Mouse (Mus musculus) heart, adult 2 months (tissue): ENCODE measurements around the gene Cmip. TPM values are rescaled to one million over a fixed set of nuclear protein-coding genes. Genes with fewer than 3 reads are reported as not detected.

Experiments used
- DNase-seq, 2 experiments: peaks; one replicate each; pipeline ENCODE4 v3.0.0; 2021
- H3K27ac ChIP-seq: fragments of 200-600 bp; 2 replicates; pipeline ENCODE4 v1.8.1; 2022
- H3K27me3 ChIP-seq: fragments of 200-500 bp; 2 replicates; pipeline ENCODE4 v1.6.1; 2012; ENCODE audit warnings: mild to moderate bottlenecking, low read length, inconsistent platforms, mixed read lengths; ENCODE audit not compliant: control insufficient read depth, insufficient read depth
- H3K36me3 ChIP-seq: fragments of 200-500 bp; 2 replicates; pipeline ENCODE4 v1.6.1; 2012; ENCODE audit warnings: low read length, inconsistent platforms; ENCODE audit not compliant: control insufficient read depth, insufficient read depth
- H3K4me1 ChIP-seq: fragments of 200-500 bp; 2 replicates; pipeline ENCODE4 v1.6.1; 2011; ENCODE audit warnings: low read length; ENCODE audit not compliant: control insufficient read depth, insufficient read depth
- H3K4me3 ChIP-seq: fragments of 200-600 bp; 2 replicates; pipeline ENCODE4 v1.8.1; 2022
- H3K79me2 ChIP-seq: fragments of 200-500 bp; replicated peaks from 2 replicates; pipeline ENCODE4 v1.6.1; 2012; ENCODE audit warnings: mild to moderate bottlenecking, inconsistent platforms, low read length, moderate library complexity, mixed read lengths; ENCODE audit not compliant: control insufficient read depth, insufficient read depth
- H3K9ac ChIP-seq: fragments of 200-500 bp; 2 replicates; pipeline ENCODE4 v1.6.1; 2012; ENCODE audit warnings: low read depth, mild to moderate bottlenecking, control low read depth, inconsistent platforms, low read length, mixed read lengths
- CTCF ChIP-seq: fragments of 200-600 bp; IDR thresholded peaks from 2 replicates; pipeline ENCODE4 v1.8.1; 2022; ENCODE audit warnings: antibody characterized with exemption, mild to moderate bottlenecking, moderate library complexity
- EP300 ChIP-seq: fragments of 200-500 bp; IDR thresholded peaks from 2 replicates; pipeline ENCODE4 v1.6.1; 2011; ENCODE audit warnings: low read depth, low read length, control low read depth; ENCODE audit not compliant: insufficient read depth
- POLR2A ChIP-seq: fragments of 200-500 bp; IDR thresholded peaks from 2 replicates; pipeline ENCODE4 v1.6.1; 2011; ENCODE audit warnings: mild to moderate bottlenecking, low read depth, low read length, control low read depth; ENCODE audit not compliant: insufficient read depth
- WGBS: fragments of 180-500 bp; shearing (Covaris S2); methylation state at CpG from one replicate; pipeline ENCODE4 v1.1.7; 2018; 5-methylcytosine and 5-hydroxymethylcytosine counted together
- intact Hi-C: fragments of 180-260 bp; cut with DNase I; formaldehyde crosslinking; loops from one replicate; pipeline ENCODE4 v1.15.1; 2025
- polyA plus RNA-seq: library from polyadenylated mRNA; depleted of rRNA; stranded (reverse); fragments of >200 nt; gene quantifications from 2 replicates; pipeline ENCODE4 v1.2.3, GENCODE M21; 2012
- total RNA-seq, 2 experiments: library from RNA; stranded (reverse); gene quantifications; 2 replicates each; pipeline ENCODE4 v1.2.3; 2021

Cmip gene
- total and polyA plus RNA-seq, 3 experiments: 13.6 to 20.8 (median 20.1) TPM

DNA sequence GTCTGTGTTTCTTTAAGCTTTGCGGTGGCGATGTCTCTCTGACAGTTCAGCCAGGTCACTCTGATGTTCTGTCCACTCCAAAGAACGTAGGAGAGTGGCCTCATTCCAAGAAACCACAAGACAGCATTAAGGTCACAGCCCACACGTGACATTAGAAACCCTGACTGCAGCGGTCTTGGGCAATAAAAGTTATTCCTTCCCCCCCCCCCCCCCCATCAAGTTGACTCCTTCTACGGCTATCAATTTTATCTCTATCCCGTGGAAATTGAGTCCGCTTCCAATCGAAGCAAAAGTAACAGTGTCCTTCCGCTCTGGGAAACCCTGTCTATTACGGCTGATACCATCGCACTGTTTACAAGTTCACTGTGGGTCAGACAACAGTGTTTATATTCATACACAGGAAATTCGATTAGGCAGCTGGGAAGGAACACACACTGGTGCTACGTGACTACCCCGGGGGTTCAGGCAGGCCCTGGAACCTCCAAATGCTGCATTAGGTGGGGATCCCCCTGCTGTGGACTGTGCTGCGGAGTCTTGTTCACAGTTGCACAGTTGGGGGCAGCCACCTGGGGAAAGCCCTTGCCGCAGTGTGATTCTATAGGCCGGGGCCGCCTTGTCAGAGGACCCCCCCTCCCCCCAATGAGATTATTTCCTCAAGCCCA, 82.6 kb downstream of the Cmip start:
- Histone ChIP-seq H3K9ac (no peak overlapping the region), H3K27ac (peak overlapping the region; percentile 58), H3K4me3 (no peak overlapping the region), H3K36me3 (no peaks in the 10 kb centered on the region), H3K27me3 (no peaks in the 10 kb centered on the region), H3K4me1 (peaks cover 34% of the 10 kb centered on the region), H3K79me2 (0 out of 2 replicates have a peak, but pooled peaks cover 4% of the 10 kb centered on the region)
- TF ChIP-seq CTCF: no peak
- TF ChIP-seq EP300: no peak
- TF ChIP-seq POLR2A: no peak
- 25% methylated on average over 19 of the region's 19 CpGs for WGBS
- intact Hi-C loops: loop anchor here (2.0 kb wide), 1 partner anchor 81 kb away; no protein-coding TSS in a partner anchor
- peak; percentile 45 to 49 for DNase-seq

DNA sequence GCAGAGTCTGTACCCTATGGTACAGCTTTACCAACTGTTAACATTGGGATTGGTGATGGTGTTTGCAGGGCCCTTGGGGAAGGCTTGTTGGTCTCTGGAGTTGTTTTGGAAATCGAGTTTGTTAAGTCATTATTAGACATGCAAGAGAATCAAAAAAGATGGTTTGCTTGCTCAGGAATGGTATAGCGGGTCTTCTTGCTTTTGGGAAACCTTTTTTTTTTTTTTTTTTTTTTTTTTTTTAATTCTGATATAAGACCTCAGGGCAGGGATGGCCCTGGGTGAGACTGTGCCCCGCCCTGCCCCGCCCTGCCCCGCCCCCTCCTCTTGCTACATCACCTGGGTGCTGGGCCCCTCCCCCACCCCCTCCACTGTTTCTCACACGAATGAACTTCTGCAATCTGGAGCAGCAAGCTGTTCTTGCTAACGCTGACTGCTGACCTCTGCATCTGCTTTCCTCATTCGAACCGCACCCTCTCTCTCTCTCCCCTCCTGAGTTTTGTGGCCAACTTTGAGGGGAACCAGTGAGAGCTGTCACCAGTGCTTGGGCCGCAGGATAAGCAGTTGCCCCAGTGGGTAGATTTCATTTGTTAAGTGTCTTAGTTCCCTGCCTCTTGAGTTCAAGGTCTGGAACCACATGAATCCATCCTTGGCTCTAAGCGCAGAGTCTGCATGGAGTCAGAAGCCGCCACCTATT, 83.2 kb downstream of the Cmip start:
- no peak overlapping the region for H3K4me3 ChIP-seq
- peak in 1 of 2 experiments; percentile 69 for DNase-seq
- H3K9ac ChIP-seq: no peak overlapping the region
- 0 out of 2 replicates have a peak, but pooled peaks cover 4% of the 10 kb centered on the region for H3K79me2 ChIP-seq
- no peaks in the 10 kb centered on the region for H3K27me3 ChIP-seq
- TF ChIP-seq EP300 (peak; percentile 80), POLR2A (no peak)
- intact Hi-C loops: loop anchor here (2.0 kb wide), 2 partner anchors 39 to 81 kb away; no protein-coding TSS in a partner anchor
- H3K36me3 ChIP-seq: no peaks in the 10 kb centered on the region
- H3K27ac ChIP-seq: peak overlapping the region; percentile 58
- 41% methylated on average over 11 of the region's 12 CpGs for WGBS
- peaks cover 34% of the 10 kb centered on the region for H3K4me1 ChIP-seq

DNA sequence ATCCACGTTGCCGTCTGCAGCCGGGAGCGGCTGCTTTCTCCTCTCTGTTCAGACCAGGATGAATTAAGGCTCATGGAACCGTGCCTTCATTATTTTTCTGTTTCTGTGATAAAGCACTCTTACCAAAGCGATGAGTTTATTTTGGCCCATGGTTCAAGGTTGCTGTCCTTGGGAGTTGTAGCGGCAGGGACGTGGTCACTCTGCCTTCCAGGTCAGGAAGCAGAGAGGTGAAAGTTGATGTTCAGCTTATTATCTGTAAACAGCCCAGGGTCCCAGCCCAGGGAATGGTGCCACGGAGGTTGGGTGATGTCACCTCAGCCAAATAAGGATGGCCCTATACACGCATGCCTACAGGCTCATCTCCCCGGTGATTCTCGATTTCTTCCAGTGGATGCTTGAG, 83.9 kb downstream of the Cmip start:
- Histone ChIP-seq H3K36me3 (no peaks in the 10 kb centered on the region), H3K4me3 (no peak overlapping the region), H3K79me2 (0 out of 2 replicates have a peak, but pooled peaks cover 5% of the 10 kb centered on the region), H3K27me3 (no peaks in the 10 kb centered on the region), H3K27ac (no peak overlapping the region), H3K9ac (no peak overlapping the region), H3K4me1 (peaks cover 29% of the 10 kb centered on the region)
- intact Hi-C loops: loop anchor here (2.0 kb wide), 1 partner anchor 38 kb away; no protein-coding TSS in a partner anchor
- WGBS: 78% methylated on average over 12 of the region's 12 CpGs
- DNase-seq: no peak
- no peak for TF ChIP-seq POLR2A
- TF ChIP-seq CTCF: no peak
- 0 out of 2 replicates have a peak, but pooled peaks have one; percentile 25 for TF ChIP-seq EP300

DNA sequence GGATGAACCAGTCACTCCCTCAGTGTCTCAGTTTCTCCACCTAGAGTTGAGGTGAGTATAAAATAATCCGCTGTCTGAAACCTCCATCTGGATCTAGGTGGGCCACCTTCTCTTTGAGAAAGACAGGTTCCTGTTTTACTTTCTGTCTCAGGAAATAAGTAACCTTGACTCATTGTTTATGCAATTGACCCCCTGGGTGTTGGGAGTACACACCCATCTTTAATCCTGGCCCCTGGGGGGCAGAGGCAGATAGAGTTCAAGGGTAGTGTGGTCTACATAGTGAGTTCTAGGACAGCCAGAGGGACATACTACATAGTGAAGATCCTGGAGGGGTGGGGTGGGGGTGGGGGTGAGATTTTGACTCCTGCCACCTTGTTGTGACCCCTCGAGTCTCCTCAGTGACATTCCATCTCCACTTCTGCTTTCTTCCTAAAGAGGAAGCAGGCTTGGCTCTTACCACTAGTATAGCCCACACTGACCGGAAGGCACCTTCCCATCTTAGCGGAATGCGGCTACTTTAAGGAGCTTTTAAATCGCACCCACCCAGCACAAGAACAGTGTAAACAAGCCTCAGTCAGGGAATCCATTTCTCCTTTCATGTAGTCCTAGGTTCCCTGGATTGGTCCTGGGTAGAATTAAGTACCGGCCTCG, 86.0 kb downstream of the Cmip start:
- H3K36me3 ChIP-seq: no peaks in the 10 kb centered on the region
- H3K9ac ChIP-seq: no peak overlapping the region
- WGBS: 60% methylated on average over 8 of the region's 8 CpGs
- DNase-seq: no peak
- H3K4me3 ChIP-seq: no peak overlapping the region
- TF ChIP-seq POLR2A (no peak), CTCF (no peak), EP300 (no peak)
- peaks cover 27% of the 10 kb centered on the region for H3K4me1 ChIP-seq
- intact Hi-C loops: no loop called here
- H3K27me3 ChIP-seq: no peaks in the 10 kb centered on the region
- 0 out of 2 replicates have a peak, but pooled peaks cover 4% of the 10 kb centered on the region for H3K79me2 ChIP-seq
- H3K27ac ChIP-seq: no peak overlapping the region

DNA sequence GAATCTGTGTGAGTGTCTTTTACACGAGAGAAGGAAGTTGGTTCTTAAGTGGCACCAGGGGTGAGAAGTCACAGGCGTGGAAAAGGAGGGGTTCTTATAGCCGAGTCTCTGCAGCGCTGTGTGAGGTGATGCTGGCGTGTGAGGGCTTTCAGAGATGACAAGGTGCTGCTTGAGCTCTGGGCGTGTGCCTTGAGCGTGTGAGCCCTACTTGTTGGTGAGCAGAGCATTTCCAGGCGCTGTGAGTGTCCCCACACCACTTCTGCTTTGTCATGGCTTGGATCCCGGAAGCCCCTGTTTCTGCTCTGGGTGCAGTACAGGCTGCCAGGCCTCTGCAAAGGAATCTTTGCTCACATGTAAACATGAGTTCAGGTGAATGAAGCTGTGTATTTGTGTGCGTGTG, 86.6 kb downstream of the Cmip start:
- intact Hi-C loops: no loop called here
- no peak for DNase-seq
- 0 out of 2 replicates have a peak, but pooled peaks cover 4% of the 10 kb centered on the region for H3K79me2 ChIP-seq
- no peak overlapping the region for H3K27ac ChIP-seq
- H3K4me3 ChIP-seq: no peak overlapping the region
- no peak overlapping the region for H3K9ac ChIP-seq
- peaks cover 22% of the 10 kb centered on the region for H3K4me1 ChIP-seq
- H3K36me3 ChIP-seq: no peaks in the 10 kb centered on the region
- WGBS: 65% methylated on average over 10 of the region's 10 CpGs
- TF ChIP-seq CTCF (no peak), POLR2A (no peak), EP300 (no peak)
- no peaks in the 10 kb centered on the region for H3K27me3 ChIP-seq

DNA sequence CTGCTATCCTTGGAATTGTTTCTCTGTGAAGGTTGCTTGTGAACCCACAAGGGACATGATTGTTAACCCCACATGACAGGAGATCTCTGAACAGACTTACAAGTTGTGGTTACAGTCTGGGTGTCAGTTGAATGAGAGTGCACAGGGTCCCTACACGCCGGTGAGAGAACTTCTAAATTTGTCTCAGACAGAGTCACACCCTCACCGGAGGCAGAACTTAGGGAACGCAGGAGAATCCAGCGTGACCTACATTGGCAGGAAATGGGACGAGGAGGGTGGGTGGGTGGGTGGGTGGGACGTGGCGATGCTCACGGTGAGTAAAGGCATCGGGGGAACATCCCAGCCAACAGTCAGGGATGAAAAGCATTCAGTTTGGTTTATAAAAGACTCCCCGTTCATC, 88.0 kb downstream of the Cmip start:
- Histone ChIP-seq H3K79me2 (0 out of 2 replicates have a peak, but pooled peaks cover 4% of the 10 kb centered on the region), H3K9ac (no peak overlapping the region), H3K36me3 (no peaks in the 10 kb centered on the region), H3K27ac (no peak overlapping the region), H3K4me1 (peaks cover 15% of the 10 kb centered on the region), H3K4me3 (no peak overlapping the region), H3K27me3 (no peaks in the 10 kb centered on the region)
- WGBS: 22% methylated on average over 11 of the region's 11 CpGs
- TF ChIP-seq EP300: no peak
- no peak for DNase-seq
- intact Hi-C loops: no loop called here
